Comparison of ENCODE assay signal across 8 mouse cellular contexts in the genomic region with DNA sequence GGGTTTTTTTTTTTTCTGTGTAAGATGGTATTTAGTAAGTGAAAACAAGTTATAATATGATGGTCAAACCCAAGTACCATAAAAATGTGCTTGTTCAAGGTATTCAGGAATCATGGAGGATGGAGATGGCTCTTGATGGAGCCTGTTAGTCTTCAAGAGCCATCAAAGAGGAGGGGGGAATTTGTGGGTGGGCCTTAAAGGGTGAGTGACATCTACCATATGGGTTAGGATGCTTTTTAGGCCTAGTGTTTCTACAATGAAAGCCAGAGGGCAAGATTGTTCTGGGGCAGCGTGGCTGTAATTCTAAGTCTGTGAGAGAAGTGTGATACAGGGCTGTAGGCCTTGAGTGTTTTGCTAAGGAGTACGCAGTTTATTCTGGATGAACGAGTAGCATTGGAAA. TPM values are rescaled to one million over a fixed set of nuclear protein-coding genes. Genes with fewer than 3 reads are reported as not detected.
DNase-seq lines count a peak whose midpoint lies in the region; ATAC-seq and TF ChIP-seq lines count a peak whose summit lies in the region.

No protein-coding gene starts in this region.

- no peak overlapping the region for H3K27ac ChIP-seq in kidney, postnatal 0 days
- H3K27ac ChIP-seq in bone marrow macrophage, adult 2 months (ENCODE audit: insufficient read depth, low read depth, low read length), result no peak overlapping the region
- no peak overlapping the region for H3K27ac ChIP-seq in heart, postnatal 0 days (ENCODE audit: low read depth)
- peak overlapping the region; percentile 89 for H3K27ac ChIP-seq in midbrain, embryonic 10.5 days (replicated peaks)

- no peak for TF ChIP-seq POLR2A in bone marrow macrophage, adult 2 months (IDR thresholded peaks at IDR 0.05; ENCODE audit: borderline replicate concordance, low read depth, low read length)

- H3K4me3 ChIP-seq in kidney, postnatal 0 days (replicated peaks; ENCODE audit: low read depth, low read length), result peak overlapping the region; percentile 54
- H3K4me3 ChIP-seq in bone marrow macrophage, adult 2 months (ENCODE audit: insufficient read depth, low read length), result peak overlapping the region; percentile 56
- H3K4me3 ChIP-seq in heart, postnatal 0 days (ENCODE audit: low read depth, low read length), result peak overlapping the region; percentile 73
- peak overlapping the region; percentile 61 for H3K4me3 ChIP-seq in midbrain, embryonic 10.5 days

- no peak overlapping the region for H3K9ac ChIP-seq in kidney, postnatal 0 days (ENCODE audit: low read depth, low read length)
- 0 out of 2 replicates have a peak overlapping the region, but pooled peaks have one; percentile 62 for H3K9ac ChIP-seq in heart, postnatal 0 days (replicated peaks; ENCODE audit: low read depth, low read length)

- peak; percentile 42 for DNase-seq in kidney, postnatal 0 days (ENCODE audit: low spot score)
- DNase-seq in kidney, adult 18-20 months, result no peak
- no peak for DNase-seq in heart, postnatal 0 days (ENCODE audit: low spot score)
- DNase-seq in midbrain, embryonic 10.5 days (ENCODE audit: low spot score), result peak; percentile 22
- DNase-seq in c-Kit-positive CD71-positive TER-119-positive erythroid progenitor cells, embryonic 14.5 days (ENCODE audit: low spot score), result no peak

- no peak for TF ChIP-seq EP300 in heart, postnatal 0 days (IDR thresholded peaks at IDR 0.05; ENCODE audit: low read depth)

- no peaks in the 10 kb centered on the region for H3K4me1 ChIP-seq in kidney, postnatal 0 days (replicated peaks; ENCODE audit: insufficient read depth, low read length)
- H3K4me1 ChIP-seq in bone marrow macrophage, adult 2 months (ENCODE audit: control insufficient read depth, insufficient read depth, low read length), result no peaks in the 10 kb centered on the region
- no peaks in the 10 kb centered on the region for H3K4me1 ChIP-seq in heart, postnatal 0 days (ENCODE audit: control insufficient read depth, insufficient read depth)
- H3K4me1 ChIP-seq in midbrain, embryonic 10.5 days, result peaks cover 8% of the 10 kb centered on the region; the same call in 1 of the 2 replicates

- no peak for TF ChIP-seq CTCF in kidney, postnatal 0 days (IDR thresholded peaks at IDR 0.05; ENCODE audit: low read depth)
- no peak for TF ChIP-seq CTCF in bone marrow macrophage, adult 2 months (IDR thresholded peaks at IDR 0.05; ENCODE audit: low read depth, low read length)
- no peak for TF ChIP-seq CTCF in heart, postnatal 0 days (IDR thresholded peaks at IDR 0.05; ENCODE audit: low read depth)

- peak overlapping the region; percentile 58 for H3K4me2 ChIP-seq in kidney, postnatal 0 days (ENCODE audit: low read length)
- H3K4me2 ChIP-seq in heart, postnatal 0 days (ENCODE audit: low read depth, low read length), result peak overlapping the region; percentile 67

- 31% methylated on average over 3 of the region's 3 CpGs for WGBS in kidney, postnatal 0 days
- 48% methylated on average over 3 of the region's 3 CpGs for WGBS in heart, postnatal 0 days
- 34% methylated on average over 3 of the region's 3 CpGs for WGBS in midbrain, embryonic 10.5 days

- no peaks in the 10 kb centered on the region for H3K27me3 ChIP-seq in kidney, postnatal 0 days (ENCODE audit: insufficient read depth, low read length)
- no peaks in the 10 kb centered on the region for H3K27me3 ChIP-seq in heart, postnatal 0 days (ENCODE audit: control insufficient read depth, insufficient read depth, low read length)
- H3K27me3 ChIP-seq in midbrain, embryonic 10.5 days (ENCODE audit: low read depth, poor library complexity, severe bottlenecking), result 0 out of 2 replicates have a peak, but pooled peaks cover 6% of the 10 kb centered on the region

- ATAC-seq in kidney, postnatal 0 days (replicated peaks; ENCODE audit: low FRiP score, low read depth), result no peak; the same call in 1 of the 2 replicates
- ATAC-seq in heart, postnatal 0 days (ENCODE audit: insufficient read depth, low read depth), result no peak
- ATAC-seq in granulocyte monocyte progenitor cell, adult 5-6 weeks (replicated peaks; ENCODE audit: poor library complexity, severe bottlenecking), result no peak
- no peak for ATAC-seq in erythroid progenitor cell, adult 5-6 weeks (replicated peaks; ENCODE audit: low FRiP score, poor library complexity, severe bottlenecking)

- no peaks in the 10 kb centered on the region for H3K36me3 ChIP-seq in kidney, postnatal 0 days (ENCODE audit: insufficient read depth, low read length)
- no peaks in the 10 kb centered on the region for H3K36me3 ChIP-seq in heart, postnatal 0 days (replicated peaks; ENCODE audit: control insufficient read depth, insufficient read depth, low read length)
- H3K36me3 ChIP-seq in midbrain, embryonic 10.5 days, result peaks cover 13% of the 10 kb centered on the region

- H3K9me3 ChIP-seq in kidney, postnatal 0 days (replicated peaks; ENCODE audit: low read length), result no peaks in the 10 kb centered on the region
- no peaks in the 10 kb centered on the region for H3K9me3 ChIP-seq in heart, postnatal 0 days (replicated peaks; ENCODE audit: control insufficient read depth, low read length)
- no peaks in the 10 kb centered on the region for H3K9me3 ChIP-seq in midbrain, embryonic 10.5 days (replicated peaks)

RNA-seq across cellular contexts. Expression of gene Nbdy, which starts 1.0 kb away (rescaled TPM):
- polyA plus RNA-seq in kidney, postnatal 0 days (2015; fragmentation: Nextera tagmentation; extraction: Ambion mirVana), result 132 and 133 TPM in 2 replicates
- 61.3 and 63.4 TPM in 2 replicates for polyA plus RNA-seq in bone marrow macrophage, adult 2 months (2012; ENCODE audit: insufficient read depth, insufficient read length, missing spikeins)
- total RNA-seq in heart, postnatal 0 days (2014; rRNA removed; ENCODE audit: low replicate concordance), result 40.6 and 41.4 TPM in 2 replicates
- polyA plus RNA-seq in heart, postnatal 0 days (2015; fragmentation: Nextera tagmentation; extraction: Ambion mirVana), result 77.2 and 82.3 TPM in 2 replicates
- 65.2 and 68.5 TPM in 2 replicates for polyA plus RNA-seq in midbrain, embryonic 10.5 days (2016; fragmentation: Nextera tagmentation; extraction: Ambion mirVana)
- 48.1 and 71.4 TPM in 2 replicates for total RNA-seq in granulocyte monocyte progenitor cell, adult 5-6 weeks (2014; fragmentation: Nextera tagmentation)
- total RNA-seq in granulocyte monocyte progenitor cell, adult 5-6 weeks (2017), result 22.4 and 23.7 TPM in 2 replicates
- total RNA-seq in erythroid progenitor cell, adult 5-6 weeks (2015; ENCODE audit: low replicate concordance), result 3.2 and 8.8 TPM in 2 replicates
- 1.4 and 3.7 TPM in 2 replicates for total RNA-seq in erythroid progenitor cell, adult 5-6 weeks (2017; ENCODE audit: low replicate concordance)

RNA-seq across cellular contexts. Expression of gene Kctd12b, which starts 28.2 kb away (rescaled TPM):
- 10.1 and 11.3 TPM in 2 replicates for polyA plus RNA-seq in kidney, postnatal 0 days (2015; fragmentation: Nextera tagmentation; extraction: Ambion mirVana)
- polyA plus RNA-seq in bone marrow macrophage, adult 2 months (2012; ENCODE audit: insufficient read depth, insufficient read length, missing spikeins), result 18.2 and 20.6 TPM in 2 replicates
- total RNA-seq in heart, postnatal 0 days (2014; rRNA removed; ENCODE audit: low replicate concordance), result 7.8 and 16.2 TPM in 2 replicates
- 6.2 and 6.4 TPM in 2 replicates for polyA plus RNA-seq in heart, postnatal 0 days (2015; fragmentation: Nextera tagmentation; extraction: Ambion mirVana)
- 4.7 and 4.8 TPM in 2 replicates for polyA plus RNA-seq in midbrain, embryonic 10.5 days (2016; fragmentation: Nextera tagmentation; extraction: Ambion mirVana)
- 1.5 and 2.0 TPM in 2 replicates for total RNA-seq in granulocyte monocyte progenitor cell, adult 5-6 weeks (2014; fragmentation: Nextera tagmentation)
- total RNA-seq in granulocyte monocyte progenitor cell, adult 5-6 weeks (2017), result 1.5 and 1.6 TPM in 2 replicates
- total RNA-seq in erythroid progenitor cell, adult 5-6 weeks (2015; ENCODE audit: low replicate concordance), result 0.42 and 3.2 TPM in 2 replicates
- total RNA-seq in erythroid progenitor cell, adult 5-6 weeks (2017; ENCODE audit: low replicate concordance), result 0.77 and 2.1 TPM in 2 replicates

Comparison
In these comparisons a context has a peak if more than half of its experiments do, and no peak if none do; other contexts are left out.
1. DNase-seq: peak in kidney, postnatal 0 days (single experiment) and midbrain, embryonic 10.5 days (single experiment); none in kidney, adult 18-20 months (single experiment), heart, postnatal 0 days (single experiment) and c-Kit-positive CD71-positive TER-119-positive erythroid progenitor cells, embryonic 14.5 days (single experiment).
2. Peak in every context shown above with its lines, with median percentiles within 50 percentile points of each other: H3K4me3 ChIP-seq.